Mouse (Mus musculus) midbrain, embryonic 12.5 days (tissue): ENCODE measurements around the gene Gpr153. TPM values are rescaled to one million over a fixed set of nuclear protein-coding genes. Genes with fewer than 3 reads are reported as not detected.

Source experiments
- ATAC-seq: fragments of 200-750 bp; cut with Nextera tagmentation; 2 replicates; pipeline ENCODE4 v1.8.0; 2017; ENCODE audit warnings: low read depth, moderate TSS enrichment, moderate library complexity; ENCODE audit not compliant: low FRiP score
- H3K27ac ChIP-seq: fragments of 300-500 bp; sonication (generic); replicated peaks from 2 replicates; pipeline ENCODE4 v1.5.1; 2016; ENCODE audit warnings: mild to moderate bottlenecking
- H3K27me3 ChIP-seq: fragments of 300-500 bp; sonication (generic); 2 replicates; pipeline ENCODE4 v1.6.1; 2016; ENCODE audit warnings: mild to moderate bottlenecking
- H3K36me3 ChIP-seq: fragments of 300-500 bp; sonication (generic); 2 replicates; pipeline ENCODE4 v1.6.1; 2016
- H3K4me1 ChIP-seq: fragments of 300-500 bp; sonication (generic); 2 replicates; pipeline ENCODE4 v1.6.1; 2016
- H3K4me2 ChIP-seq: fragments of 300-500 bp; sonication (generic); replicated peaks from 2 replicates; pipeline ENCODE4 v1.6.1; 2016; ENCODE audit warnings: mild to moderate bottlenecking, moderate library complexity
- H3K4me3 ChIP-seq: fragments of 300-500 bp; sonication (generic); 2 replicates; pipeline ENCODE4 v1.5.1; 2016; ENCODE audit warnings: mild to moderate bottlenecking
- H3K9ac ChIP-seq: fragments of 300-500 bp; sonication (generic); replicated peaks from 2 replicates; pipeline ENCODE4 v1.6.1; 2016; ENCODE audit warnings: mild to moderate bottlenecking, moderate library complexity
- H3K9me3 ChIP-seq: fragments of 300-500 bp; sonication (generic); 2 replicates; pipeline ENCODE4 v1.6.1; 2016; ENCODE audit warnings: mild to moderate bottlenecking
- WGBS: fragments of 180-500 bp; shearing (Covaris S2); methylation state at CpG from one replicate; pipeline ENCODE4 v1.1.7; 2016; 5-methylcytosine and 5-hydroxymethylcytosine counted together
- polyA plus RNA-seq: library from polyadenylated mRNA; unstranded; fragments of >200 nt; fragmentation: Nextera tagmentation; extraction: Ambion mirVana; gene quantifications from 2 replicates; pipeline ENCODE4 v1.2.1, GENCODE M21; 2016

Gene Gpr153
- polyA plus RNA-seq, 1 experiment from 2014 or later, result 12.3 TPM

DNA sequence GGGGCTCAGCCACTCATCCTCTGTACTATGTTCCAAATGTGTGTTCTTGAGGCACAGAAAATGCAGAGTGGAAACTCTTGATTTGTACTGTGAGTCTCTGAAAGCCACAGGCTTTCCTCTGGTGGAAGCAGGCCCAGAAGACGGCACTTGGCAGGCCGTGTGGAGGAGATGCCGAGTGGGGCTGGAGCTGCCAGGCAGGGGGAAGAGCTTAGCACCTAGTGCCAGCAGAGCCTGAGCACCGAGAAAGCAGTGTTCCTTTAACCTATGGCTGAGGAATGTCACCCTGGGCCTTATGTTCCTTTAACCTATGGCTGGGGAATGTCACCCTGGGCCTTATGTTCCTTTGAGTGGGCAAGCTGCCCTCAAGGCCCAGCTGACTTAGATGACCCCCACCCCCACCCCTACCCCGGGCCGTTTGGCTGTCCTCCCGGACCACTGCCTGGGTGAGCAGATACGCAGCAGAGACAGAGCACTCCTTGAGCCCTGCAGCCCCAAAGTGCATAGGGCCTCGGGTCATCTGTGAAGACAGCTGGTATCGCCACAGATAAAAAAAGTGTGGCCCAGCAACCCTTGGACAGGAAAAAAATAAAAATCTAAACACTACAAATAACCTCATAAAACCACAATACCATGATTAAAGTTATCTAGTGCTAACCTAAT, 7.7 kb upstream of the Gpr153 start:
- Histone ChIP-seq H3K4me3 (no peak overlapping the region), H3K9ac (no peak overlapping the region), H3K36me3 (no peaks in the 10 kb centered on the region), H3K27ac (no peak overlapping the region), H3K4me2 (no peak overlapping the region), H3K9me3 (no peaks in the 10 kb centered on the region), H3K4me1 (peaks cover 18% of the 10 kb centered on the region; the same call in 1 of the 2 replicates), H3K27me3 (peaks cover 11% of the 10 kb centered on the region)
- no peak for ATAC-seq
- WGBS, result 73% methylated on average over 10 of the region's 10 CpGs

DNA sequence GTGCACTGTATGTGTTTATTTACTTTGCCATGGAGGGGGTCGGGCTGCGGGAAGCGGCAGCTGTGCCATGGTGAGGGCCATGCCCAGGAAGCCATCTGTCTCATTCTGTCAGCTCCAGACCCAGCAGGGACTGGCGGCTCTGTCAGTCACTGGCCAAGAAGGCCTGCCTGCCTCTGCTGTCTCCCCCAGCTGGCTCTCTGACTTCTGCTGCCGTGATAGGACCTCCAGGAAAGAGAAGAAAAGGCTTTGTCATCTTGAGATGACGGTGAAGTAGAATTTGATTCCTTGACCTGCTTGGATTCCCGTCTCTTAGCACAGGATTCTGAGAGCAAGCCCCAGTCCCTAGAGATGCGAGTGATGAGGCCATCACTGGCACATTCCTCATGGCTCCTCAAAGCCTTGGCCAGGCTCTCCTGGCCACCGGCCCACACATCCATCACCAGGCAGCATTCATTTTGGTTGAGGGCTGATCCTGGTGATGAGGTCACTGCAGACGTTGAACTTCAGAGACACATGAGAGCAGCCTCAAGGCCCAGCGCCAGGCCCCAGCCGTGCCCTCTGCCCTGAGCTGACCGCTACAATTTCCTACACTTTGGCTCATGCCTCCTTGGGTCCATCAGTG, 6.2 kb upstream of the Gpr153 start:
- Histone ChIP-seq H3K9me3 (no peaks in the 10 kb centered on the region), H3K4me3 (no peak overlapping the region), H3K36me3 (no peaks in the 10 kb centered on the region), H3K9ac (no peak overlapping the region), H3K4me2 (no peak overlapping the region), H3K27ac (no peak overlapping the region), H3K27me3 (peaks cover 26% of the 10 kb centered on the region), H3K4me1 (peaks cover 19% of the 10 kb centered on the region)
- no peak for ATAC-seq
- WGBS, result 80% methylated on average over 13 of the region's 13 CpGs

GRCm38 (mm10) chr4:152269967-152270366, 4.1 kb upstream of the Gpr153 start:
- Histone ChIP-seq H3K4me3 (no peak overlapping the region), H3K36me3 (no peaks in the 10 kb centered on the region), H3K4me1 (peaks cover 27% of the 10 kb centered on the region), H3K27ac (no peak overlapping the region), H3K27me3 (peaks cover 46% of the 10 kb centered on the region), H3K9ac (no peak overlapping the region), H3K9me3 (no peaks in the 10 kb centered on the region), H3K4me2 (no peak overlapping the region)
- ATAC-seq, result no peak
- 84% methylated on average over 13 of the region's 13 CpGs for WGBS

DNA sequence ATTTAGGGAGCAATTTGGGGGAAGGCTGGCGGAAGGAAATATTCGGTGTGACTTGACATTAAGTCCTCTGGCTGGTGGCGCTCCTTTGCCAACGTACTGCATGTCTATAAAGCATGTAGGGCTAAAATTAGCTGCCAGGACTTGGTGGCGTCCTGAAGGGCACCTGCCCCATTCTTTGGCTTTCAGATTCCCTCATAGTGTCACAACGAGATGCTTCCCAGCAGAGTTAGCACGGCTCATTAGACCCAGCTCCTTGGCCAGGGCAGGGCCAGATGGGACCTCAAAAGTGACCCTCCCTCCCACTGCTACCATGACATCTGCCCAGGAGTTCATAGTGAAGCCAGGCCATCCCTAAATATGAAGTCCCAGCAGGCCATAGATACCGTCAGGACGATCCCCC, 3.4 kb upstream of the Gpr153 start:
- ATAC-seq, result no peak
- Histone ChIP-seq H3K4me3 (no peak overlapping the region), H3K4me1 (peaks cover 31% of the 10 kb centered on the region), H3K27me3 (peaks cover 53% of the 10 kb centered on the region), H3K9me3 (no peaks in the 10 kb centered on the region), H3K9ac (no peak overlapping the region), H3K27ac (no peak overlapping the region), H3K4me2 (no peak overlapping the region), H3K36me3 (no peaks in the 10 kb centered on the region)
- 77% methylated on average over 9 of the region's 9 CpGs for WGBS

DNA sequence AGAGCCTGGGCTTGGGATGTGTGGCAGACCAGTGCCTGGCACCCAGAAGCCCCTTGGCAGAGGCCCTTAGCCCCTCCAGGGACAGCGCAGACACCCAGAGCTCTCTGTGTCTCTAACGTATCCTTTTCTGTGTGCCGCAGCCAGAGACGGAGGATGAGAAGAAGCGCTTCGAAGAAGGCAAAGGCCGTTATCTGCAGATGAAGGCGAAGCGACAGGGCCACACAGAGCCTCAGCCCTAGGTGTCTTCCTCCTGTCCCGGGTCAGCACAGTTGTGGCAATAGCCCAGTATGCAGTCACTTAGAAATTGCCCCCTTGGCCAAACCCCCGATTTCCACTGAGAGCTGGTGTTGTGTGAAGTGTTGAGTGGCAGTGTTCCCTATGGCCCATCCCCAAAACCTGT, 2.7 kb upstream of the Gpr153 start:
- Histone ChIP-seq H3K27me3 (peaks cover 60% of the 10 kb centered on the region), H3K36me3 (no peaks in the 10 kb centered on the region), H3K4me3 (no peak overlapping the region), H3K27ac (no peak overlapping the region), H3K9ac (no peak overlapping the region), H3K4me2 (no peak overlapping the region), H3K9me3 (no peaks in the 10 kb centered on the region), H3K4me1 (peaks cover 26% of the 10 kb centered on the region)
- no peak for ATAC-seq
- 91% methylated on average over 11 of the region's 11 CpGs for WGBS

DNA sequence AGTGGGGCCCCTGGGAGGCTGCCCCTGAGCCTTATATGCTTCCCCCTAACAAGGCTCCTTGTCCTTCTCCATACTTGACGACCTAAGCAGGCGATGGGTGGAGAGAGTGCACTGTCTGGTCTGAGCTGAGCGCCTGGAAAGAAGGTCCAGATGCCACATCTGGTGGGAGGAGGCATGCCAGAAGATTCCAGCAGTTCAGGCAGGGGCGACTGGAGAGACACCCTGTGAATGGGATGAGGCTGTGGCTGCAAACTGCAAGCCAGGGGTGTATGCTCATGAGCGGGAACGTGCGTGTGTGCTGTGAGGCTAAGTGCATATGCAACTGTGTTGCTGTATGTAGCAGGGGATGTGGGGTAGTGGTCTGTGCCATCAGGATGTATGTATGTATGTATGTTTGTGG, 2.0 kb upstream of the Gpr153 start:
- Histone ChIP-seq H3K9ac (no peak overlapping the region), H3K27me3 (peaks cover 67% of the 10 kb centered on the region), H3K4me3 (no peak overlapping the region), H3K9me3 (no peaks in the 10 kb centered on the region), H3K4me1 (peaks cover 26% of the 10 kb centered on the region), H3K4me2 (no peak overlapping the region), H3K27ac (no peak overlapping the region), H3K36me3 (no peaks in the 10 kb centered on the region)
- WGBS, result 74% methylated on average over 7 of the region's 7 CpGs
- no peak for ATAC-seq

DNA sequence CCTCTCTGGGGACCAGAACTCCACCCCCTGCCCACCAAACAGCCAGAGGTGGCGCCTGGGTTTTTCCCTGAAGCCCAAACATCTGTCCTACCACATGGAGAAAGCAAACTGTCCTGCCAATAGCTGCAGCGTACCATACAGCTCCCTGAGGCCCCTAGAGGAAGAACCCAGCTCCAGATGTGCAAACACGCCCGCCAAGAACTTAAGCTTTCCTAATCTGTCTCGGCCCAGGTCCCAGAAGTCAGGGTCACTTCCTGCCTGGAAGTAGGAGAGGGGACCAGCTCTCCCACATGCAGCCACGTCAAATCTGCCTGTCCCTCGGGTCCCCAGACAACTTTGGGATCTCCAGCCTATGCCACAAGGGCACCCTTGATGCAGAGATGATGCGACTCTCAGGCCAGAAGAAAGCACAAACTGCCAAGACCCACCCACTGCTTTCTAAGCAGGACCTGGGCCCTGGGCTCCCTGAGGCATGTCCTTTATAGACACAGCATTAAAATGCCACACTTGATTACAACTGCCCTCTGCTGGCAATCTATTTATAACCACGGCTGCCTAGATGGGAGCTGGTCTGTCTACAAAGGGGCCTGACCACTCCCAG, 1.5 kb upstream of the Gpr153 start:
- H3K4me1 ChIP-seq, result peaks cover 26% of the 10 kb centered on the region
- H3K36me3 ChIP-seq, result no peaks in the 10 kb centered on the region
- H3K27ac ChIP-seq, result 0 out of 2 replicates have a peak overlapping the region, but pooled peaks have one; percentile 62
- H3K4me2 ChIP-seq, result no peak overlapping the region
- no peak; the same call in 1 of the 2 replicates for ATAC-seq
- H3K9ac ChIP-seq, result no peak overlapping the region
- H3K27me3 ChIP-seq, result peaks cover 71% of the 10 kb centered on the region
- H3K9me3 ChIP-seq, result no peaks in the 10 kb centered on the region
- 31% methylated on average over 9 of the region's 9 CpGs for WGBS
- H3K4me3 ChIP-seq, result no peak overlapping the region

- H3K4me3 ChIP-seq, result 0 out of 2 replicates have a peak overlapping the region, but pooled peaks have one; percentile 64
Measured at GRCm38 (mm10) chr4:152273191-152273590, 841 bp upstream of the Gpr153 start.

DNA sequence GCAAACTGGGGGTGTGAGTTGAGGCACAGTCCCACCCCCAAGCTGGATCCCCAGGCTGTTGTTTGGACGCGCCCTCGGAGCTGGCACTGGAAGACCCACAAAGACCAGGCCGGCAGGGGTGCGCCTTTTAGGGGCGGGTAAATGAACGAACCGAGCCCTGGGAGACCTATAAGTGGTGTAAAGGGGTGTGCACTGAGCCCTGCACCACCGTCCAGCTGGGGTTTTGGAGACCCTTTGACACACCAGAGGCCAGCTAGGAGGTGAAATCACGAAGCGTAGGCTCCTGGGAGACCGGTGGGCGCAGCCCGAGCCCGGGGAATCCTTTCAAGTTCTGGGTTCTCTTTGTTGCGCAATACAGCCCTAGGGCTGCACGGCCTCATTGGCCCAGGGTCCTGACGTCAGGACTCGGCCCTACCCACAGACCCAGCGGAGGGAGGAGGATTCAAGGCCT, 674 bp downstream of the Gpr153 start:
- H3K4me1 ChIP-seq, result peaks cover 26% of the 10 kb centered on the region
- H3K27me3 ChIP-seq, result peaks cover 77% of the 10 kb centered on the region
- peak; percentile 61 for ATAC-seq
- no peaks in the 10 kb centered on the region for H3K9me3 ChIP-seq
- WGBS, result under 1% methylated on average over 20 of the region's 20 CpGs
- peak overlapping the region; percentile 78 for H3K9ac ChIP-seq
- H3K36me3 ChIP-seq, result no peaks in the 10 kb centered on the region
- peak overlapping the region; percentile 62 for H3K27ac ChIP-seq
- peak overlapping the region; percentile 64 for H3K4me3 ChIP-seq
- peak overlapping the region; percentile 95 for H3K4me2 ChIP-seq

More at GRCm38 (mm10) chr4:152273191-152273590, 841 bp upstream of the Gpr153 start:
- H3K27ac ChIP-seq, result peak overlapping the region; percentile 62
- H3K4me2 ChIP-seq, result 0 out of 2 replicates have a peak overlapping the region, but pooled peaks have one; percentile 95
- H3K27me3 ChIP-seq, result peaks cover 69% of the 10 kb centered on the region
- no peaks in the 10 kb centered on the region for H3K9me3 ChIP-seq
- no peaks in the 10 kb centered on the region for H3K36me3 ChIP-seq
- H3K4me1 ChIP-seq, result peaks cover 26% of the 10 kb centered on the region
- WGBS, result 20% methylated on average over 3 of the region's 3 CpGs
- no peak for ATAC-seq
- H3K9ac ChIP-seq, result no peak overlapping the region

DNA sequence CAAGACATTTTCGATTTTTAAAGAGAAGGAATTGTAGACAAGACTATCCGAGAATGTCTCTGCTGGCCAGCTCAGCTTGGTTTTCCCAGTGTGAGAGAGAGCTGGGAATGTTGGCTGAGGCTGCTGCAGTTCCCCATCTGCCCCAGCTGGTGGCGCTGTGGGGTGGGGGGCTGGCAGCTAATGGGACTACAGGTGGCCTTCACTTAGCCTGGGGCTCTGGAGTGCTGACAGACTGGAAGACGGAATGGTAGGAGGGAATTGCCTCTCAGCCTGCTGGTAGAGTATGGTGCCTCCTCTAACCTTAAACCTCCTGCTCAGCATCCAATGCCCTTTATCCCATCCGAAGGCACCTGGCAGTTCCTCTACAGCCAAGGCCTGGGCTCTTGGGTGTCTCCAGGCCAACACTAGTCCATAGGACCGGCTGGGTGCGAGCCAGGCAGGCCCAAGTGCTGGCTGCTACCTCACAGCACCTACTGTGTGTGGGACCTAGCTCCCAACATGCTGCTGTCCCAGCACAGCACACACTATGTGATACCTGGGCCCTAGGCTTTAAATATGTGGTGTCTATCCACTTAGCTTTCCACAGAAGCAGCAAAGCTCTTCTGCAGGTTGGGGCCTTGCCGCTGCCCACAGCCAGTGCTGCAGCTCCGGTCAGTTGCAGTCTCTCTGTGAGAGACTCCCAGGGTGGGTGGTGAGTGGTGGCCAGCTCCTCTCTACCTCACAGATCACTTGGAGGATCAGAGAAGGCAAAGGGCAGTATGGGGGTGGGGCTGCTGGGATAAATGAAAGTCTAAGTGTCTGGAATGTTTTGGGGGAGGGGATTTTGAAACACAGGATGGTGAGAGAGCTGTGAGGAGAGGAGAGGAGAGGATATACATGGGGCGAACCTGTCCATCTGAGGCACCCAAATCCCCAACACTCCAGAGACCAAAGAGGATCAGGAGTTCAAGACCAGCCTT, 2.6 kb downstream of the Gpr153 start:
- peaks cover 88% of the 10 kb centered on the region for H3K27me3 ChIP-seq
- peaks cover 26% of the 10 kb centered on the region for H3K4me1 ChIP-seq
- H3K9ac ChIP-seq, result no peak overlapping the region
- ATAC-seq, result no peak
- no peaks in the 10 kb centered on the region for H3K36me3 ChIP-seq
- H3K27ac ChIP-seq, result no peak overlapping the region
- 54% methylated on average over 10 of the region's 10 CpGs for WGBS
- H3K9me3 ChIP-seq, result no peaks in the 10 kb centered on the region
- H3K4me3 ChIP-seq, result no peak overlapping the region
- no peak overlapping the region for H3K4me2 ChIP-seq

GRCm38 (mm10) chr4:152277916-152278315, 3.9 kb downstream of the Gpr153 start:
- 70% methylated on average over 2 of the region's 2 CpGs for WGBS
- ATAC-seq, result no peak

More at GRCm38 (mm10) chr4:152277916-152278315, 3.9 kb downstream of the Gpr153 start:
- no peak overlapping the region for H3K27ac ChIP-seq
- peaks cover 28% of the 10 kb centered on the region for H3K4me1 ChIP-seq
- H3K36me3 ChIP-seq, result no peaks in the 10 kb centered on the region
- H3K9ac ChIP-seq, result no peak overlapping the region
- peaks cover 88% of the 10 kb centered on the region for H3K27me3 ChIP-seq
- H3K4me2 ChIP-seq, result no peak overlapping the region
- H3K4me3 ChIP-seq, result no peak overlapping the region
- H3K9me3 ChIP-seq, result no peaks in the 10 kb centered on the region
